Mouse (Mus musculus) gastrocnemius, postnatal 14 days (tissue): ENCODE data around the gene Osbpl5. TPM values are rescaled to one million over a fixed set of nuclear protein-coding genes. Genes with fewer than 3 reads are reported as not detected.
"Not testable (repeated sequence)": the region's sequence is repeated elsewhere in the genome, so short reads cannot be mapped to it uniquely, and the experiment has no call there.

ENCODE experiments used
- DNase-seq: peaks from one replicate; pipeline ENCODE4 v3.0.0; 2021; ENCODE audit warnings: mixed read lengths
- intact Hi-C: fragments of 180-260 bp; cut with DNase I; formaldehyde crosslinking; loops from one replicate; pipeline ENCODE4 v1.15.1; 2025; ENCODE audit warnings: low total_unique reads
- total RNA-seq, 2 experiments: library from RNA; stranded (reverse); gene quantifications; 2 replicates each; pipeline ENCODE4 v1.2.3; 2021

The Osbpl5 gene
- total RNA-seq, 2 experiments from 2014 or later: 27.8 to 29.4 TPM

DNA sequence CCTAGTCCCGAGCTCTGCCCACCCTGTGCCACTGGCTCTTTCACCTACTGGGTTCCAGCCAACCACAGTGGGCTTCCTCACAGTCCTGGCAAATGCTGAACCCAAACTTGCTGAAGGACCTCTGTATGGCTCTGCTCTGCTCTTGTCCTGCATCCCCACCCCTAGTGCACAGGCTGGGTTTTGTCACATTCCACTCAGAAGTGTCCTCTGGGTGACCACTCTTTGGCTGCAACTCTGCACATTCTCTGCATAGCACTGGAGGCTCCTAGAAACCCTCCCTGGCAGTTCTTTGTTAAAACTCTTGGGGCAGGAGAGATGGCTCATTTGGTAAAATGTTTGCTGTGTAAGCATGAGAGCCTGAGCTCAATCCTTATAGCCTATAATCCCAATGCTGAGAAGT, 39.0 kb downstream of the Osbpl5 start:
- intact Hi-C loops: no loop called here
- no peak for DNase-seq

DNA sequence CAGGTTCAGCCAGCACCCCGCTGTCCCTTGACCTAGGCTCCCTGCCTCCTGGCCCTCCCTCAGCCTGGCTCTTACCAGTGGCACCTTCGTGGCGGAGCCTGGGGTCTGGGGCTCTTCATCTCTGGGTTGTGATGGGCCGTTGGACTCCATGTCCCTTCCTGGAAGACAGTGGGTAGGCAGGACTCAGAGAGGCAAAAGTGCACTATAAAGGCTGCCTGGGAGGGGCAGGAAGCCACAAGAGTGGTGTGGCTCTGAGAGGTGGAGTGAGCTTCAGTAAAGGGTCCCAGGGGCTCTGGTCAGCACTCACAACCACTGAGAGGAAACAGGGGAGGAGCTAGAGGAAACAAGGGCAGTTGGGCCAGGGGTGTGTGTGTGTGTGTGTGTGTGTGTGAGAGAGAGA, 43.4 kb downstream of the Osbpl5 start:
- intact Hi-C loops: no loop called here
- no peak for DNase-seq

DNA sequence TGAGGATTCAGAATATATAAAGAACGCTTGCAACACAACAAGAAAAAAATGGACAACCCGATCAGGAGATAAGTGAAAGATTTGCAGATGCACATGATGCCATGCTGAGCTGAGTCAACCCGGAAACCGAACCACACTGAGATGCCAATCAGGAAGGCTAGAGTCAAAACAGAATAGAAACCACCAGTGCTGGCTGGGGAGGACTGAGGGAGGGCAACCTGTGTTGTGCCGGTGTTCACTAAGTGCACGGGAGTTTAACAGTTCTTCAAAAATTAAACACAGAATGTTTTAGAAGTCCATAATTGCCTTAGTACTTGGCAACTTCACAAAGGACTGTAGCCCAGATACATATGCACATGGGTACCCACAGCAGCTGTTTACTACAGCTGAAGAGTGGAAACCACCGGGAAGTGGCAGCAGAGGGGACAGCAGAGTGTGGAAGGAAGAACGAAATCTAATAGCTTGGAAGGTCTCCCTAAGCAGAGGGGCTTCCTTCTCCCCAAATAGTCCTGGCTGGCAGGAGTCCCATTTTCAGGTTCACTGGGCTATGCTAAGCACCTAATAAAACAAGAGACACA, 43.9 kb downstream of the Osbpl5 start:
- intact Hi-C loops: no loop called here

DNA sequence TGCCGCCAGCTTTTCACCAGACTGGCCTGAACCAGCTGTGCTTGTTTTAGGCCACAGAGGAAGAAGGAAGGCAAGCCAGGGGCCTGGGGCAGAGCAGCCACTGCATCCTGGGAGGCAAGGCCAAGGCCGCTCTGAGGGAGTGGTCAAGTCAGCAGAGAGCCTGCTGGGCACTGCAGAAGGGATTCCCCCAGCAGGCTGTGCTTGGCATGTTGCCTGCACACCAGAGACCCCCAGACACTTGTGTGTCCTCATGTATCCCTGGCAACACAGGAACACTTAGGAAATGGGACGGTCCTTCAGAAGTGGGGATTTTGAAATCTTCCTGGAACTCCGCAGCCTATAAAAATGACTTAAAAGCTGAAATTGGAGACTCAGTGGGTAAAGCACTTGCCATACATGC, 44.8 kb downstream of the Osbpl5 start:
- intact Hi-C loops: no loop called here
- DNase-seq: no peak

More for the DNA sequence above, 43.9 kb downstream of the Osbpl5 start:
- no peak for DNase-seq

DNA sequence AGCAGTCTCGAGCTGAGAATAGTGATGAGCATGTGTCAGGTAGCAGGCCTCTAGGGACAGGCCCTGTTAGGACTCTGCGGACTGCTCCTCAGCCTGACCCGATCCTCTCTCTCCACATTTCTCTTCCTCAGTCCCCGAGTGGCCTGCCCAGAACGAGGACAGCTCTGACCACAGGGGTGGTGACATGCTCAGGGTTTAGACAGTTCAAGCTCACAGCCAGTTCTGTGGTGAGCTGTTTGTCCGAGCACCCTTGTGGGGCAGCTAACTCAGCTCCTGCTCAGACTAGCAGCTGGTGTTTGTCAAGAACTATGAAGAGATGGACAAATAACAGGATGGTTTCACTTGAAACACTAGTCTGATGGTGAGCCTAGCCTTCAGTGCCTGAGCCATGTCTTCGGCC, 45.4 kb downstream of the Osbpl5 start:
- no peak for DNase-seq
- intact Hi-C loops: no loop called here

DNA sequence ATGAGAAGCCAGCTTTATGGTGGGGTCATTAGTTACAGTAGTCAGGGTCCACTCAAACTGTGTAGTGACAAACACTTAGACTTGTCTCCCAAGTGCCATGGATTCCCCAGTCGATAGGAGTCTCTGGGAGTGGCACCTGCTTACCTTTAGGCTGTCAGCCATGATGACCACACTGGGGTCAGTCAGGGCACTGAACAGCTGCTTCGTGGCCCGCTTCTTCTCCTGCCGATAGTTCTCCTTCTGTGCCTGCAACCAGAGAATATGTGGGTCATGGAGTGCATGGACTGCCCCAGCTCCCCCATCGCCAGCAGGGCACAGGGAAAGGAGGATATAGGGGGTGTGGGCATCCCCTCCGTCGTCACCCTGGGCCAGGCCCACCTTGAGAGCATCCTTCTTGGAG, 47.4 kb downstream of the Osbpl5 start:
- intact Hi-C loops: no loop called here

DNA sequence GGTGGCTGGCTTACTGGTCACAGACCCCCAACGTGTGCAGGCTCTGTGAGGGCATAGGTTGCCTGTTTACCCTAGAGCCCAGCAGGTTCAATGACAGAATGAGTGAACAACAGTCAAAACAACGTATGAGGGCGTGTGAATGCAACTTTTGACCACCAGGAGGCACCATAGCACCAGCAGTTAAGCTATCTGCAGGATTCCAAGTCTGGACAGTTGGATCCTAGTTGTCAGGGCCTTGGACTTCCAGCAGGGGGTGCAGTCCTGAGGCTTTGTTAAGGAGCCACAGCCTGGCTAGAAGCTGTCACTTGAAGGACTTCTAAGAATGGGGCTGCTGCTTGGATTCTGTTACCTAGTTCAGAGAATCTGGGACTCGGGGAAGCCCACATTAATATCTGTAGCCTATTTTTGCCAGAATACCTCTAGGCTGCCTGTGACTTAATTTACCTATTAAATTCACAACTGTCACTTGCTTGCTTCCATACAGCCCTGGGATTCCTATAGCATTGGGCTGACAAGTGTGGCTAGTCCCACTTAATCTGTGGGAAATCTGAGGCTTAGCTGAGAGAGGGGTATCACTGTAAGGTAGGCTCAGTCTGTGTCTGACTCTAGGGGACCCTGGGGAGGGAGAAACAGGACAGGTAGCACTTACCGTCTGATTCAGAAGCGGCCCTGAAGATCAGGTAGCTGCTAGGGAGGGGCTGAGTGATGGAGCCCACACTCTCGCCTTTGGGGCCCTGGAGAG, 49.9 kb downstream of the Osbpl5 start:
- intact Hi-C loops: loop anchor here (2.0 kb wide), 1 partner anchor 42 kb away; no protein-coding TSS in a partner anchor
- peak; percentile 91 for DNase-seq

More for the DNA sequence above, 47.4 kb downstream of the Osbpl5 start:
- no peak for DNase-seq

DNA sequence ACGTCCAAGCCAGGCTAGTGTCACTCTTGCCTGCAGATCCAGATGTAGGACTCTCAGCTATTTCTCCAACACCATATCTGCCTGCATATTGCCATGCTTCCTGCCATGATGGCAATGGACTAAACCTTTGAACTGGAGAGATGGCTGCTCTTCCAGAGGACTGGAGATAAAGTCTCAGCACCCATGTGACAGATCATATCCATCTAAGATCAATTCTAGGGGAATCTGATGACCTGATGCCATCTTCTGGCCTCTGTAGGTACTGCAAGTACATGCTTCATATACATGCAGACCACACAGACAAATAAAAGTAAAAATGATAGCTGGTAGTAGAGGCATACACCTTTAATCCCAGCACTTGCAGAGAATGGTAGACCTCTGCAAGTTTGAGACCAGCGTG, 60.6 kb downstream of the Osbpl5 start:
- DNase-seq: no peak
- intact Hi-C loops: no loop called here

DNA sequence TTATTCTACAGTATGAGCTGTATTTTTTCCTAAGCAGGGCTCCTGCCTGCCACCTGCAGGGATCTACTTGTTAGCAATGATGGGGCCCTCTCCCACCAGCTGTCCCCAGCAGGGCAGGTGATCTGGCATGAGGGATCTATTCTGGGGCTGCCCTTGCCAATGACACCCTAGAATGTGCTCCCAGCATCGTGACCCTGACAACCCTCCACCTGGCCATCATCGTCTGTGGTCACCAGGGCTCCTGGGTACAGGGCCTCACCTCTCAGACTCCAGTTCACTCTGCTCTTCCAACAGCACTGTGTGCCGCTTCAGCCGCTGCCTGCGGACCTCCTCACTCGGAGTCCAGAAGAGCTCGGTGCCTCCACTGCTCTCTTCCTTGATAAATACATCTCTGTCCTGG, 62.2 kb downstream of the Osbpl5 start:
- intact Hi-C loops: loop anchor here (5.0 kb wide), 1 partner anchor 112 kb away; no protein-coding TSS in a partner anchor
- DNase-seq: no peak

DNA sequence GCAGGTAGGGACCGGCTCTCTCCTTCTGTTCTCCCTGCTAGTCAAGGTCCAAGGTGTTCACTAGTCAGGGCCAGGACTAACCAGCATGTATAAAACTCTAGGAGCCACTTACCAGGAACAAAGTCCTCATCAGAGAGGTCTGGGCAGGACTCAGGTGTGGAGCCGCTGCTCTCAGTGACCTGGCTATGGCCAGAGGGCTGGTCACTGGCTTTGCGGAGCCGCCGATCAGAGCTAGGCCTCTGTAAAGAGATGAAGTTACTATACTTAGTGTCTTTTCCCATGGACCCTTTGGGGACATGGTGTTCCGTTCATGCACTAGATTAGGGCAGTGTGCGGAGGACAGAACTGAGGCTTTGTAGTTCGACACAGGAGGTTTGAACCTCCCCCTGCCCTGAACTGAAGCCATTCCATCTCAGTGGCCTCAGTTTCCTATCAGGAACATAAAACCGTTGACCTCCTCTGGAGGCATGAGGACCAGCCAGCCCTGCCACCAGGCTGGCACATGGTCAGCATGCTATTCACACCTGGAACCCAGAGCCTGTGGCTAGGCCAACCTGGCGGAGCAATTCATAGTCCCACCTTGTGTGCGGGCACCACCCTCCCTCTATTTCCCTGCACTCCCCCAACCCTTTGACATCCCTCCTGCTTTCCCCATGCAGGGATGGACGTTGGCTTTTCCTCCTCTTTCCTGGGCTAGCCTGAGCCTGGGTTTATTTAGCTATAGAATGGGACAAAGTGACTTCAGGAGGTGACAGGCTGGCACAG, 63.9 kb downstream of the Osbpl5 start:
- no peak for DNase-seq
- intact Hi-C loops: loop anchor here (5.0 kb wide), 1 partner anchor 111 kb away; no protein-coding TSS in a partner anchor

DNA sequence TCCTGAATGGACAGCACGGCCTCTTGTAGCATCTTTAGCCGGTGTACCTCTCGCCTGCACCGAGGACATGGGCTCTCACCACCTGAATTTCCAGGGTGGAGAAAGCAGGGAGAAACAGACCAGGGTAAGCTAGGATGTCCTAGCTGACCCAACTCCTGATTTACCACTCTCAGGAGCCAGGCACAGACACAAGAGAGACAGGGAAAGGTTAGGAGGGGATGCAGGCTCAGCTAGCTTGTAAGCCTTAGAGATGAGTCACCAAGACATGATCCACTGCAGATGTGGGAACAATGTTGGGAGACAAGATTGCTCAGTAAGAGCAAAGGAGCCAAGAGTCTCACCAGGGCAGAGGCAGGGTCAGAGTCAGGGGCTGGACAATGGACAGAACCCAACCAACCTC, 64.9 kb downstream of the Osbpl5 start:
- no peak for DNase-seq
- intact Hi-C loops: loop anchor here (5.0 kb wide), 1 partner anchor 110 kb away; no protein-coding TSS in a partner anchor

DNA sequence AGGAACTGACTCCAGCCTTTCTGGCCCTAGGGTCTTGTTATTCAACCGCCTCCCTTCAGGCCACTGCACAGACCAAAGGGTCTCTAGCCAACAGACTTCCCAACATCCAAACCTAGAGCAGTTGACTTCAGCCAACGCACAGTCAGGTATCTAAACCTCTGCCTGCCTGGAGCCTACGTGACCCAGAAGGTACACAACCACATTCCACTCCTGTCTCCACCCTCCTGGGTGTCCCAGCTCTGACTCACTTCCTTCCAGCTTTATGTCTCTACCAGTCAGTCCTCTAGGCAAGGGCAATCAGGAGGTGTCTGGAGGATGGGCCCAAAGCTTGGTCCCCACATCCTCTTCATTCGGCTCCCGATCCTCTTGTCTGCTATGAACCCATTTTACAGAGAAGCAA, 65.6 kb downstream of the Osbpl5 start:
- DNase-seq: no peak
- intact Hi-C loops: loop anchor here (5.0 kb wide), 1 partner anchor 109 kb away; no protein-coding TSS in a partner anchor

DNA sequence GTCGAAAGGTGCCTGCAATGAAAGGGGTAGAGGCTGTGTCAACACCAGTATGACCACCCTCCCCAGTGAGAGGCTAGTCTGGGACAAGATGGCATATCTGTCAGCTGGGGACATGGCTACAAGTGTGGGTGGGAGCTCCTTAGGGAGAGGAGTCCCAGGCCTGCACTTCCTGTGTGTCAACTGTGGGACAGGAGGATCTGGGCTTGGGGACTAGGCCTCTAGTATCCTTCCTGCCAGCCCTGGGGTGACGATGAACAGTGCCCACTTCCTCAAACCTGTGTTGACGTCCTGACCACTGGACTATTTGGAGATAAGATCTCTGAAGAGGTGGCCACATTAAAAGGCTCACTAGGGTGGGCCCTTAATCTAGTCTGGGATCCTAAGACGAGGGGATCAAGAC, 66.8 kb downstream of the Osbpl5 start:
- intact Hi-C loops: loop anchor here (5.0 kb wide), 1 partner anchor 108 kb away; no protein-coding TSS in a partner anchor

DNA sequence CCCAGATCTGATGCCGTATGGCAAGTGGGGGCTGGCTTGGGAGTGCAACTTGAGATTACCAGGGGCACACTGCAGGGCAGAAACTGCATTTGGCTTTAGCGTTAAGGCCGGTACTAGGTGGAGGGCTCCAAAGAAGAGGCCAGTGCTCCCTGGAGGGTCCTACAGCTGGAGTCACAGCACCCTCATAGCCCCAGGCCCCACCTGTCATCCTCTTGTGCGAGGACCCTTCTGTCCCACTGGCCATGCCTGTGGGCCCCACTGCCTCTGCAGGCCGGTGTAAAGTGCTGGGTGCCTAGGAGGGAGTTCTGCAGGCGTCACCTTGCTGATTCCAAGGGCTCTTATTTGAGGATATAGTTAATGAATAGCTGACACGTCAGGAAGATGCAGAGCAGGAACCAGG, 67.3 kb downstream of the Osbpl5 start:
- intact Hi-C loops: no loop called here
- DNase-seq: no peak

More for the DNA sequence above, 66.8 kb downstream of the Osbpl5 start:
- DNase-seq: no peak

DNA sequence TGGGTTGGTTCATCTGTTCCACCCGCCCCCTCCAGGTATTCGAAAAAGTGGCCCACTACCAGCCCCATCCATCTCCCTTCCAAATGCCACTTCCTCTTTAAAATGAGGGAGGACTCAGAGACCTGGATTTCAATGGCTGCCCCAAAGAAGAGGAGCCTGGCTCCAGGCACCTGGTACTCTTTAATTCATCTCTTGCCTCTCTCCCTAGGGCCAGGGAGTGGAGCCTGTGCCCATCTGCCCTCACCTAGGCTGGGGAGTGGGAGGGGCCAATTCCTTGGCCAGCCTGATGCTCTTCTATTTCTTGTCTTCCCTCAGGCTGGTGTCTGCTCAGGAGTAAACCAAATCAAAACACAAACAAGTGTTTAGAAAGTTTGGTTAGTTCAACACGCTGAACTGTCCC, 70.1 kb downstream of the Osbpl5 start:
- DNase-seq, intact Hi-C loops: not testable (repeated sequence)

DNA sequence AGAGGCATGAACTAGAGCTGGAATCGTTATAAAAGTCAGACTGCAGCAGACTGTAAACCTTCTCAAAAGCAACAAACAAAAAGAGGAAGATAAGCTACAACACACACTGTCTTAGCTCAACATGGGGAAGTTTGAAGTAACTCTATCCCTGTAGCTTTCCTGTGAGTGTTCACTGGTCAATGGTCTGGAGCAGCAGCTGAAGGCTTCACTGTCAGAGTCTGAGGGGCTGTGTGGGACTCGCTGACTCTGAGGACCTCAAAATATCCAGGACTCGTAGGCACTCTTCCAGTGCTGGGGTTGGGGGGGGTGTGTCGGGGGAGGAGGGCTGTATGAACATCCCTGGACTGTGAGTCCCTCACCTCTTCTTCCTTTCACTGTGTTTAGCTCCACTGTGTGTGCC, 70.6 kb downstream of the Osbpl5 start:
- intact Hi-C loops, DNase-seq: not testable (repeated sequence)

DNA sequence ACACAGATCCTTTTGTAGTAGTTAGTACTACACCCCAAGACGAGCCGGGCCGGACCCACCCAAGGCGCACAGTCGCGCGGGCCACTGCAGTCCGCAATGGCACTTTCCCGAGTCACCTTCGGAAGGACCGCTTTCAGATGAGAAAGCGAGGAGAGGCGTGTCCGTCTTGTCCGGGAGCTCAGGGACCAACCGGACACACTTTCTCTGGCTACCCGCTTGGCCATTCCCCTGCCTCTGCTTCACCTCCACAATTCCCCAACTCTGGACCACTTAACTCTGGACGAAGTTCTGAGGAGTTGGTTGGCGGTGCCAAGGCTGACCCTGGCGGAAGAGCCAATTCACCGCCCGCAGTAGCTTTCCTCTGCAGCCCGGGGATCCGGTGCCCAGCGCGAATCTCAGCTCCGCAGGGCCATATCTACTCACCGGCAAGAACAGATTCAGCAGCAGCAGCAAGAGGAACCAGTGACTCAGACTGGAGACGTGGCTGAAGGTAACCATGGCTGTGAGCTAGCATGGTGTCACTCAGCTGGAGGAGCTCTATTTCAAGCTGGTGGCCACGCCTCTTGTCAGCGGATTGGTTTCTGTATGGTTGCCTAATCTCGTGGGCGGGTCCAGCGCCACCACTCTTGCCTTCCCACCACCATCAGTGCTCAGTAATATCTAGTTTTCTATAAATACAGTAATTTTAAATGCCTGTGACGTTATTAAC, 71.3 kb downstream of the Osbpl5 start, which contains the start of gene Tnfrsf23:
Tnfrsf23 (minus strand) TSS at position 514 of the 709 bp plus-strand sequence.
- intact Hi-C loops: no loop called here
- DNase-seq: peak; percentile 75

DNA sequence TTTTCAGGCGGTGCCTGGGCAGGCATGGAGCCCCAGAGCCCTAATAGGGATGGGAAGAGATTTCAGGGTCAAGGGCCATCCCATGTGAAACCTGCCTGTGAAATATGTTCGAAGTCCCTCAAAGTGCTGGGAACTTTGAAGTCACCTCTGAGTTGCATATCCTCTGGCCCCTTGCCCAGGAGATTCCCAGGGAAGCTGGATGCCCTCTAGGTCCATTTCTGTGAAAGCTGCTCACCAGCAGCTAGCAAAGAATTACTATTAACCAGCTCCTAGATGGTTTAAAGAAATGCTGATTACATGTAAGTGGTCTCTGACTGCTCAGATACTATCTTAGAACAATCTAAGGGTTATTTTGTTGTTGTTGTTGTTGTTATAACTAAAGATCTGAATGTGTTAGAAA, 72.2 kb downstream of the Osbpl5 start:
- intact Hi-C loops: not testable (repeated sequence)

DNA sequence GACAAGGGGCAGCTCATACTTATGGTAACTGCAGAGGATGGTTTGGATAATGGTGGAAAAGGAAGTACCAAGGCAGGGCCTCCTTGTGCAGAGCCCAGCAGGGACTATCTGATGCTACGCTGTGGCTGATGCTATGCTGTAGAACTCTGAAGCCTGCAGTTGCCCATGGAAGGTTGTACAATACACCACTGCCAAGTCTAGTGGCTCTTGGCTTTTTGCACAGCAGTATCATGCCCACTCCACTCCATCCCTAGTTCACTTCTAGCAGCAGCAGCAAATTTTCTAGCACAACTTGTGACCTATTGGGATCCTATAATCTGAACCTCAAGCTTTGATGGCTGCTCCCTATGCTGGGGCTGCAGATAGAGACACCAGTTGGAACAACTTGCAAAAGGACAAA, 75.2 kb downstream of the Osbpl5 start:
- intact Hi-C loops: no loop called here
- DNase-seq: no peak

More for the DNA sequence above, 72.2 kb downstream of the Osbpl5 start:
- not testable (repeated sequence) for DNase-seq
